Mouse (Mus musculus) pancreas, adult 10 weeks (tissue): ENCODE data around the gene Tcf25. TPM values are rescaled to one million over a fixed set of nuclear protein-coding genes. Genes with fewer than 3 reads are reported as not detected.

Experiments
- polyA plus RNA-seq: library from polyadenylated mRNA; stranded (reverse); fragments of 350-450 nt; fragmentation: Illumina TruSeq; extraction: RNeasy Lipid Tissue Mini Kit (QIAGEN cat#74804); gene quantifications from one replicate; pipeline ENCODE4 v1.2.3, GENCODE M21; 2015; ENCODE audit warnings: low read depth, low replicate concordance; ENCODE audit not compliant: insufficient read depth

Tcf25 gene
- polyA plus RNA-seq, result 131 TPM

GRCm38 (mm10) chr8:123373403-123374238, at the start of gene Tcf25:
Gene Tcf25 (plus strand): TSS chr8:123373753.

GRCm38 (mm10) chr8:123332262-123333090, 41.1 kb upstream of the Tcf25 start, which contains the start of gene Spire2:
Gene Spire2 (plus strand): TSS chr8:123332713.

GRCm38 (mm10) chr8:123406786-123407185, 33.2 kb downstream of the Tcf25 start, which contains the start of gene Mc1r:
Gene Mc1r (plus strand): TSS chr8:123407107.

GRCm38 (mm10) chr8:123411246-123411645, 37.7 kb downstream of the Tcf25 start, which contains the start of gene Tubb3:
Gene Tubb3 (plus strand): TSS chr8:123411424.

GRCm38 (mm10) chr8:123423441-123423840, 49.9 kb downstream of the Tcf25 start, which contains the start of gene Def8:
Gene Def8 (plus strand): TSS chr8:123423527.

Other genes starting within 250 kb of the Tcf25 start
- gene Sult5a1, start 215.4 kb upstream of the Tcf25 start, polyA plus RNA-seq, result 1.7 TPM
- gene Dpep1, start 187.5 kb upstream of the Tcf25 start, polyA plus RNA-seq, result 28.5 TPM
- 31.5 TPM for gene Chmp1a, start 161.0 kb upstream of the Tcf25 start, polyA plus RNA-seq
- gene Spata33, start 160.9 kb upstream of the Tcf25 start, polyA plus RNA-seq, result 0.44 TPM
- gene Cdk10, start 148.9 kb upstream of the Tcf25 start, polyA plus RNA-seq, result 27.2 TPM
- gene Spata2l, start 137.5 kb upstream of the Tcf25 start, polyA plus RNA-seq, result 3.5 TPM
- 8.5 TPM for gene Zfp276, start 119.6 kb upstream of the Tcf25 start, polyA plus RNA-seq
- 6.1 TPM for gene Vps9d1, start 119.4 kb upstream of the Tcf25 start, polyA plus RNA-seq
- gene Fanca, start 55.2 kb upstream of the Tcf25 start, polyA plus RNA-seq, result 1.6 TPM
- 1.4 TPM for gene Spire2, start 41.0 kb upstream of the Tcf25 start, polyA plus RNA-seq
- not detected for gene Mc1r, start 33.4 kb downstream of the Tcf25 start, polyA plus RNA-seq
- 2.2 TPM for gene Tubb3, start 37.7 kb downstream of the Tcf25 start, polyA plus RNA-seq
- gene Def8, start 49.8 kb downstream of the Tcf25 start, polyA plus RNA-seq, result 5.9 TPM
- gene Afg3l1, start 104.2 kb downstream of the Tcf25 start, polyA plus RNA-seq, result 10.5 TPM
- not detected for gene Dbndd1, start 141.7 kb downstream of the Tcf25 start, polyA plus RNA-seq
- 3.3 TPM for gene Gas8, start 145.1 kb downstream of the Tcf25 start, polyA plus RNA-seq